Mouse (Mus musculus) ES-CJ7 (cell line): ENCODE measurements at regions not wholly inside any gene's neighbourhood (a gene's known extent, or its start where the extent isn't known, plus 50 kb on each side); places are given as distances from the start of the nearest gene placed in this dataset.

Experiments
- DNase-seq: peaks from one replicate; pipeline ENCODE4 v3.0.0; 2011; ENCODE audit warnings: low read depth, low spot score

DNA sequence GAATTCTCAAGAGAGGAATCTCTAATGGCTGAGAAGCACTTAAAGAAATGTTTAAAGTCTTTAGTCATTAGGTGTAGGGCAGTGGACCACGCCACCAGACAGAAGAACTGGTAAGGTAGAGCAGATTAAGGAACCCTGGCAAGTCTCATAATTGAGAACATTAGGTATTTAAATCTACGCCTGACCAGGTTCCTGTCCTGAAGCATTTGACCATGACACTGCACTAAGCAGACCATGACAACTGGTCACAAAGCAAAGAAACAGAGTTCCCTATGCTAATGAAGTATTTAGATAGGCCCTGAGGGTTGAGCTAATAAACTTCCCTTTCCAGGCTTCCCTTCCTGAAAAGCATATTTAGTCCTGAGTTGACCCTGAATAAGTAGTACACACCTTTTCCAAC lies 562.3 kb downstream of the Cdh11 start:
- no peak for DNase-seq

DNA sequence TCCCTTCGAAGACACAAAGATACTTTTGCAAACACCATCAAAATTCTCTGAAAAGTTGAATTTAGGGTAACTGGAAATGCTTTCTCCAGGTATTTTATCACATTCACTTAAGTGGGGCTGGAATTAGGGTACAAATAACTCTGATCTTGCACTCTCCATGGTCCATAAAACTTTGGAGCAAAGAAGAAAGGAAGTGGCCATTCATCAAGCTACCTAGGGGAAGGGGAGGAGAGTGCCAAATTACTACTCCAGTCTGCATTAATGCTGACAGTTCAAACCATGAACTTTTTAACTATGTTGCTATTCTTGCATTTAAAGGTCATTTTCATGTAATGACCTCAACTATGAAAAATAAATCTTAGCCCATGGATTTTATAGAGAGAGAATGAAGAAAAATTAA lies 579.8 kb downstream of the Cdh11 start:
- DNase-seq = no peak

DNA sequence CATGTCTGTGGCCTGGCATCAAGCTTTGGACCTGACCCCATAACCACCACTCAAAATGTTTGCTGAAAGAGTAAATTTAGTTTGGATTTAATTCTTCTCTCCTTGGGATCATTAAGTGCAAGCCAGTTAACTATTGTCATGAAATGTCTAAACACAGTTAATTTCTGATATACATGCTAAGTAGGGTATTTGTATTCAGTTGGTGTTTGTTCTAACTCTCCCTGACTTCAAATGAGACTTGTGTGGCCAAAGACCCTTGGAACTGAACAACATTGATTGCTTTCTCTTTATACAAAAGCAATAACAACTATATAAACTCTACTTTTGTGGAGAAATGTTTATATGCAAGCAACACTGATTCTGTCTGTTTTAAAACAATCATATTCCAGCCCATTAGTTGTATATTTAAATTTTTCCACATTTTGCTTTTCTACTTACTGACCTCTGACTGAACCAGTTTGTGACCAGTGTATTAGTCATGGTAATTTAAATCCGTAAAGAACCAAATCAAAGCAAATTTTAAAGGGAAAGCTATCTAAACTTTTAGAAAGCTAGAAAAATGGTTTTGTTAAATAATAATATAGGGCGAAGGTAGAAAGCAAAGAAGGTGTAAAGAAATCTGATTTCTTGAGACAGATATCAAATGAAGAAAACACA lies 625.8 kb downstream of the Cdh11 start:
- no peak for DNase-seq

DNA sequence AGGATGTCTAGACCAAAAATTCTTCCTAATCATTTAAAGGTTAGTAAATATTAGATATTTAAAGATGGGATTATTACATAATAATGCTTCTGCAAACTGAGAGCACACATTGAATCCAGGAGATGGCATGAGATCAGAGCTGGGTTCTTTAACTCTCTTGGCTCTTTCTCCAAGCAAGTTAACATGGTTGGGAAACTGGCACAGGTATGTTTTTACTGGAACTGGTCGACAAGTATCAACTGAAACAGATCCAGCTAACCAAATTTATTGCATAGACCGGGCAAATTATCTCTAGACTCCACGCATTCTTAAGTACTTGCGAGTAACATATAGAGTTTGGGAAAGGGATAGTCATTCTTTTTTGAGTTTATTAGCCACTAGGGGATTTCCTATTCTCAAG lies 666.8 kb downstream of the Cdh11 start:
- no peak for DNase-seq

DNA sequence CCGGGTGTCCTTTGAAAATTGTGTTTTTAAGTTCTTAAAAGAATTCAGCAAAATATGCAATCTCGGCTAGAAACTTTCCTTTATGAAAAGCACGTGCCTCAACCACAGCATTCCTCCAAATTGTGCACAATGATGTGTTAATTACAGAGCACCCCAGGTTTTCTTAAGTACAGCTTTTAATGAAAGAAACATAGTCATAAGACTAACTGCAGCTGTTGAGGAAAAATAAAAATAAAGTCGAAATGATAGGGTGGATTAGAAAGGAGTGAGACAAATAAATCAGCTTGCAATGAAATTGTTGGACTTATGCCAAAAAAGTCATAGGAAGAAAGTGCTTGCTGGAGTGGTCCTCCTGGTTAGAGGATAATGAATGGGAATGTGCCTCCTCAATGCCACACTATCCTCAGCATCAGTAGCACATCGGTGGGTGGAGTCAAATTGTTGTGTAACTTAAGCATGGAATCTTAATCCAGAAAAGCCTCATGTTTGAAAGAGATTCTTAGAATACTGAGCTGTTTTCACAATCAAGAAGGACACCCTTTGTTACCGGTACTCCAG lies 668.5 kb downstream of the Cdh11 start:
- DNase-seq = no peak

DNA sequence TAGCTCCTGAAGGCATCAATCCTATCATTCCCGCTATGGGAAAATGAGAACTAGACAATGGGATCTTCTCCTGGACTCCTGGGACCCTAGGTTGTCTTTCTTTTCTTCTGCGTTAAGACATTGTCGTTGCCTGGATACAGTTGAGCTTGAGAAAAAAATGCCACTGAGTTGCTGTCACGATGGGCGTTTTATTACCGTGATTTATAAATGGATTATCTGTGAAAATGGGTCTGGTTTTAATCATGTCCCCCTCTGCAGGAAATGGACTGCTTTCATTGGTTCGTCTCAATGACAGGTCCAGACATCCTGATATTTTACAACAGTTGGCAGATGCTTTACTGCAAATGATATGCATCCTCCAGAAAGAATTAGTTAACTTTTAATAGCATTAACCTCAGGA lies 681.7 kb downstream of the Cdh11 start:
- no peak for DNase-seq

DNA sequence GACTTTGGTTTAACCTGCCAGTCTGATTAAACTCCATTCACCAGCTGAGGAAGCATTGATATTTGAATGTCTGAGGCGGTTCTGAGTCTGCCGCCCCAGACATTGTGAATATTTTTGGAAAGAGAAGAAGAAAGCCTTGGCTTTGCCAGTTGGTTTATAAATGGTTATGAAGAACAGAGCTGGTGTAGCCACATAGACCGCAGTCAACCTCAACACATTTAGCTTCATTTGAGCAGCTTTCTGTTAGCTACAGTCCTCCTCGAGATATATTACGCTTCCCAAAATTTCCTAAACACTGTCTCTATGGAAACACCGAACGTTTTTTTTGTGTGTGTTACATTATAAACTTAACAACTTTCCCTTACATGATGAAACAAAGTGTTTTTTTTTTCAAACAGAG lies 688.7 kb downstream of the Cdh11 start:
- no peak for DNase-seq

DNA sequence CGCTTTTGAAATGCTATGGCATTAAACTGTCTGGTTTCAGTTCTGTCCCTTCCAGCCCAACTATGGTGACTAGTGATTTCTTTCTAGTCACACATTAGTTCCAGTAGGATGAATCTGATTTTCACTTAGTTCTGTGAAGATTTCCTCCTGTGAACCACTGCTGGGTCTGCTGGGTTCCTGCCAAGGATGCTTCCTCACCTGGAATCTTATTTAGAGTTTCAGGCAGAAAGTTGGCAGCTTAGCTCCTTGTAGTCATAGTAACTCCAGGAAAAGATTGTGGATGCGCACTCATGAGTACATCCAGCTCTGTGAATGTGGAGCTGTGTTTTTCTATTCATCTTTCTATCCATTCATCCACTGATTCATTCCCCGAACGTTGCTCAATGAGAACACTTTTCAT lies 699.5 kb downstream of the Cdh11 start:
- no peak for DNase-seq

DNA sequence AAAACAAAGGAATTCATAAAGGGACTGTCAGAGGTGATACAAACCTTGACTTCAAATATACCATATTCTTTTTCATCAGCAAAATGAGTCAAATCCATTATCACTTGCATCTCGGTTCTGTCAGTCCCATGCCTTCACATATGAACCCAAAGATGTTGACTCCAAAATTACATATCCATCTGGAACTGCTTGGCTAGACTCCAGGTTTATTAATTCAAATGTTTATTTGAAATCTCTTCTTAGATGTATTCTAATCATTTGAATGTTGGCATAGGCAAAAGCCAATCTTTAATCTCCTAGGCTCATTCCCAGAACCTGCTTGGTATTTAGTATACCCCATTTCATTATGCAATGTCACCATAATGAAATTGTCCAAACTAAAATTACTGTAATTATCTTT lies 709.8 kb downstream of the Cdh11 start:
- DNase-seq = no peak

DNA sequence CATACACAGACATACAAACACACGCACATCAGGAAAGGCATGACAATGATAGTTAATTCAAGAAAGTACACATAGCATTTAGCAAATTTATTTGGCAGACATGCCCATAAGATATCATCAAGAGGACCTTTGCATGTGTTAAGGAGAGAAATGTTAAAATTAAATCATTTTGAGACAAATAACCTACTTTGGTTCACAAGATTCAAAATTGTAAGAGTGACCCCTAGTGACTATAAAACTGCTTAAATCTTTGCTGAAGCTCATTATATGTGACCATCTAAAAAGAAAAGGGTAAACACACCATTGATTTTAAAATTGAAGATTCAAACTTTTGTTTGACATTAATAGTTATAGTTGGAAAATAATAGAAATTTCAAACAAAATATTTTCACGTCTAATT lies 721.3 kb downstream of the Cdh11 start:
- no peak for DNase-seq

DNA sequence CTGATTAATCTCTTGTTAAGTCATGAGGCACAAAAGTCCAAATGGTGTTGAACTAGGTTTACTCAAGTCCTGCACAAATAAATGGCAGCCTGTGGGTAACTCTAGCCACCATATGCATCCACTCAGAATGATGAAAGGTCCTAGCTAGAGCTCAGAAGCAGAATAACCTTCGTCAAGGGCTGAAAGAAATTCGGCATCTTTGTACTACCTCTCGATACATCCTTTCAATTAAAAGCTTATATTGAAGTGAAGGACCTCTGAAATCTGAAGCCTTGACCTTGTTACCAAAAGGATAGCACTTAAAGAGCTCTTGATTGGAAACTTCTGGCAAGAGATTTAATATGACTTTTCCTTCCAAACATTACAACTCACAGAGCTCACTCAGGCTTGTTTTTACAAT lies 732.0 kb downstream of the Cdh11 start:
- no peak for DNase-seq

DNA sequence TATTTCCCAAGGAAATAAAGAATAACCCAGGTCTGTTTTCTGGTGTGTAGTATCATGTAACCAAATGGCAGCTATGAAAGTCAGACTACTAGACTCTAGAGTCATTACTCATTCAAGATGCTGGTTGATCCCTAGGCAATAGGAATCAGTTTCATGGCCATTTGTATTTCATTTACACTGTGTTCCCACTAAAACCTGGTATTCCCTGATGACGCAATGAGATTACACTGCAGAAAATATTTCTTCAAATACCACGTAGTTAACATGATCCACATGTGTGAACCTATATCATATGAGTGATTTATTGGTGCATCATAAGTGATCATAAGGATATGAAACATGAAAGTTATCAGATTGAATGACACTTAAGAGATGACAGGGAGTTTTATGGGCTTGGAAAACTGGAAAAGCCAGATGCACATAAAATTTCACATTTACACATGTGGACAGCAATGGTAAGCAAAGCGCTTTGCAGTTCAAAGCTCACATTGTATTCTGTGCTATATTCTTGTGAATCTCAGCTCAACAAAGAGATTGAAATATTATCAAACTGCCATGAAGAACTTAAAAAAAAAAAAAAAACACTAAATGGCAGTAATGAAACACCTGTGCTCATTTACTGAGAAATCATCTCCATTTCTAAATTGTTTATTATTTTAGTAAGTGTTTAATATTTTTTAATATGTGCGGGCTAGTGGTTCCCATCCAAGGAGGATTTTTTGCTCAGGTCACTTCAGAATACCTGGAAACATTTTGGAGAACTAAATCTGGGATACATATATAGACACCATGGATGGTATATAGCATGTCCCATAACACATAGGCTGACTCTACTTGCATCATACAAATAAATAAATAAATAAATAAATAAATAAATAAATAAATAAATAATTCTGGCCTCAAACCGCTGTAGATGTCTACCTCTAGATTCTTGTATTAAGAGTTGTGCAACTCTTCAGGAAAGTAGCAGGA lies 758.2 kb downstream of the Cdh11 start:
- no peak for DNase-seq

DNA sequence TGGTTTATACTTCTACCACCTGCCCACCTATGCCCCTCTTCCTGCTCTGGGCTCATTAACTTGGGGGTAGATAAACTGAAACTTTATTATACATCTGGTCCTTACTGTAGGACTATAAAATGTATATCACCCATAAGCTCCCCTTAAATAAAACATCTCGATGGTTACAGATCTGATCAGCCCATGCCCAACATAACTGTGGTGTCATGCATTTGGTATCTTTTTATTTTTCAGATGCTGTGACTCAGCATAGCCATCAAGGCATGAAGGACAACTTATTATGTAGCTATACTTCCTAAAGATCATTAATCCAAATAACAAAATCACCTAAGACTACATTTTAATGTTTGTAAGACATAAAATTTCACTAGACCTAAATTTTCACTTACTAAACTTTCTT lies 761.0 kb downstream of the Cdh11 start:
- no peak for DNase-seq

DNA sequence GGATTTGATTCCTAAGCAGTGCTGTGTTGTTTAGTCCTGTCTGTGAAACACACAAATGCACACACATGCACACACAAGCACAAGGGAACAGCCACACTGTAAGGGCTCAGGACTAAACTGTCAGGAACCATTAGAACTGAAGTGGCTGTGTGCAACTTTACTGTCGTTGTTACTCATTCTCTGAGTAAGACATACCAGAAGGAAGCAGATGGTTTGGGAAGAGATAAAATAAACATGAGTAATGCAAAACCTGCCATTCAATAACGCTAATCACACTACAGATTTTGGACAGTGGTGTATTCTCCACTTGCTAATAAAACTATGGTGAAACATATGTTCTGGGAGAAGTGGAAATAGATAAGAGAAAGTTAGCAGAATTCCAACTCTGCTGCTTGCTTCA lies 767.7 kb downstream of the Cdh11 start:
- DNase-seq = no peak

DNA sequence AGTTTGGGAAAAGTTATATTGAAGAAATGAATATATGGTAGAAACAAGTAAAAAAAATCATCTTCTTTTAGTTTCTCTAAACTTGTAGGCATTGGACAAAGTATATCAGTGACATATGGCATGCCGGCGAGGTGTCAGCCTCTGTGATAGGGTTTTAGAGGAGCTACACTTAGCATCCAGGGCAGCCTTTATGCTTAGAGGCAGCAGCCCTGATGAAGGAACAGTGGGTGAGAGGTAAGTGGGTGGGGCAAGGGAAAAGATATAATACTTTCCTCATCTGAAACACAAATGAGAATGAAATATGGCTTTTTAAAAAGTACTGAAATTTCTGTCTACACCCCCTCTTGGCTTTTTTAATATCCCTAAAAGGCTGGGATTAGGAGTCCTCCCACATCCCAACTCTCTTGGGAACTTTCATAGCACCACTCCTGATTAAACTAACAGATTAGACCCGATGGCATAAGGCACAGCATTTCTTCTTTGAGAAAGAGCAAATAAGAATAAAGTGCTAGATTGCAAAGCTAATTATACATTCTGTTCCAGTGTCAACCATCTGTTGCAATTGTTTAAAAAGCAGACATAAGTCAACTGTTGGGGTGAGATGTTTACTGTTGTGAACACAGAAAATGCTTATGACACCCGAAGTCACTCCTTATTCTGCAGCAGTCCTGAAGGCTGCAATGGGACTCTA lies 785.0 kb downstream of the Cdh11 start:
- DNase-seq = no peak

DNA sequence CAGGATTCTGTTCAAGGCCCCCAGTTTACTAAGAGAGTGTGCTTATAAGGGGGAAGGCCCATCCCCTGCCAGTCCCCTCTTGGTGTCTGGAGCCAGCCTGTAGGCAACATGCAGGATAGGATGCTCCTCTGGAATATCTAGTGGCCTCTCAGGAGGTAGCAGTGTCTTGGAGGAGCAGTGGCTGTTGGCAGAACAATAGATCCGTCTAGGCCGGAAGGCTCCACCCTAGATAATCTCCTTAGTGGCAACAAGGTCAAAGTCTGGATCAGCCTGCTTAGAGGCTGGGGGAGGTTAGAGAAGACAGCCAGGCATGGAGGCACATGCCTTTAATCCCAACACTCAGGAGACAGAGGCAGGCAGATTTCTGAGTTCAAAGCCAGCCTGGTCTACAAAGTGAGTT lies 788.7 kb downstream of the Cdh11 start:
- peak; percentile 88 for DNase-seq

DNA sequence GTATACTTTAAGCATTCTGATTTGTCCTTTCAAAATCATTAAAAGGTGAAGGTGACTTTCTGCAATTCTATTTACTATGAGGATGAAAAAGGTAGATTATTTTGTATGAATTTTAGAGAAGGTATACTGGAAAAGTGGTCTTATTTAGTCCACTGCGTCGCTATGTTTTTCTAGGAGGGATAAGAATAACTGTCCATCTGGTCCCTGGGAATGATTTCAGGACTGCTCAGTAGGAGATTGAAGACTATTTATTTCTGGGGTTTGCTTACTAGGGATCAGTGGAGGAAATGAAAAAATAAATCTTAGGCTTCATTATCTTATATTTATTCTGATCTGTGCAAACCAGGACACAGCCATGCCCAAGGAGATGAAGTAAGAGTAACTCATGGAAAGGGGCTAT lies 828.6 kb downstream of the Cdh11 start:
- DNase-seq = no peak

DNA sequence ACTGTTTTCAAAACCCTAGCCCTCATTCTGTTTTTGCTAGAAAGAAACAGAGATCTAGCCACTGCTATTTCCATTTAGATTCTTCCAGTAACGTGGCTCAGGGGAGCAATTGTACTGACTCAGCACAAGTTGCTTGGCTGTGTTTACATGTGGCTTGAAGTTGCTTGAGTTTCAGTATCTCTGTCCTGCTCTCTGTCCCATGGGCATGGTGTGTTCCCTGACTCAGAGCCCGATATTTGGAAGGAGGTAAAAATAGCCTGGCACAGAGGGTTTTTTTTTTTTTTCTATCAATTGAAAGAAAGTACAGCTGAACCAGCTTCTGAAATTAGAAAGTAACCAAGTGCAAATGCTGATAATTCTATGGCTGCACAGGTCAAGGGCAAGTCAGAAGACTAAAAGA lies 834.8 kb downstream of the Cdh11 start:
- no peak for DNase-seq

DNA sequence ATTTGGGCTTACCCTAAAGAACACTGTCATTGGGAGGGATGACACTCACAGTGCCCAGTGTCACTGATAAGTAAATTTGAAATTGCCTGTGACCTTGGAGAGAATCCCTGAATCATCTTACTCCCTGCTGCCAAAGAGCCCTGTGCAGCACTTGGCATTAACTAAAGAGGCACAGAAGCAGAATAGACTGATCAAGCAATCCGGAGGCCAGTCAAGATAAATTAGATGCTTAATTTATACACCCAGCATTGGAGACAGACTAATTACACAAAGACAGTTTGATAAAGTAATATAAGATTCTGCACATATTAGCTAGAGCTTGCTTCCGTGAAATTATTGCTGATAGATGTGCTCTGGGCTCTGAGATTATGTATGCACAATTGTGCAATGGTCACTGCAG lies 847.6 kb downstream of the Cdh11 start:
- DNase-seq = no peak

DNA sequence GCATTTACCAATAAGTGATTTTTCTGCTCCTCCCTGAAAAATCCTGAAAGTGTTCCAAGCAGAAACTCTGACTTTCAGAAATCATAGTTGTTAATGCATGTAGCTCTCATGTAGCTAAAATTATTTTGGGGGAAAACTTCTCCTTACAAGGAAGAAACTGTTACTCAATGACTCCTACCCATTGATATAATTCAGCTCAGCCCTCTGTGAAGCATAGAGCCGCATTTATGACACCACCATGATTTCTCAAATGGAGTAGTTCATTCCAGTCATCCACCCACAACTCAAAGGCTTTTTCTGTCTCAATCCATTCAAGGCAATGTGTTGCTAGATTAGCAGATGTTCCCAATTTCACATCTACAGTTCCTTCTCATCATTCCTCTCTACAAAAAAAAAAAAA lies 871.8 kb downstream of the Cdh11 start:
- DNase-seq = no peak
